Mouse (Mus musculus) ES-CJ7 (cell line): ENCODE measurements around the gene Ap2b1.

Experiments
- DNase-seq: peaks from one replicate; pipeline ENCODE4 v3.0.0; 2011; ENCODE audit warnings: low read depth, low spot score

Ap2b1 gene

GRCm38 (mm10) chr11:83397626-83398025 lies 98.8 kb downstream of the Ap2b1 start:
- DNase-seq = no peak

DNA sequence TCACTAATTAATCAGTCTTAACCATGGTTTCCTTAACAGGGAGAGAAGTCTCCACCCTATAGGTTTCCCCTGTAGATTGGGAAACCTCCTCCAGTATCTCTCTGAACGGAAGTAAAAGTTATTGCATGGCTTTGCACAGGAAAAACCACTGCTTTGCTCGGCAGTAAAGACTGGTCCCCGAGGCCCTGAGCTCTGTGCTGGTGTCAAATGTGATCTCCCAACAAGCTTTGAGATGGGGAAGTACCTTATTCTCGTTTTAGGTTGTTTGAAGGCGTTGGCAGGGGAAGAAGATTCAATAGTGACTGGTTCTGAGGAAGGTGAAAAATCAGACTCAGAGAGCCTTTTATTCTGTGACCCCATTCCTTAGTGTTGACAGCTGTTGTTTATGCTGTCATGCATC lies 99.9 kb downstream of the Ap2b1 start:
- no peak for DNase-seq

GRCm38 (mm10) chr11:83403787-83404186 lies 105.0 kb downstream of the Ap2b1 start:
- no peak for DNase-seq

- DNase-seq = no peak
Observed at GRCm38 (mm10) chr11:83406391-83406790, 107.6 kb downstream of the Ap2b1 start.

DNA sequence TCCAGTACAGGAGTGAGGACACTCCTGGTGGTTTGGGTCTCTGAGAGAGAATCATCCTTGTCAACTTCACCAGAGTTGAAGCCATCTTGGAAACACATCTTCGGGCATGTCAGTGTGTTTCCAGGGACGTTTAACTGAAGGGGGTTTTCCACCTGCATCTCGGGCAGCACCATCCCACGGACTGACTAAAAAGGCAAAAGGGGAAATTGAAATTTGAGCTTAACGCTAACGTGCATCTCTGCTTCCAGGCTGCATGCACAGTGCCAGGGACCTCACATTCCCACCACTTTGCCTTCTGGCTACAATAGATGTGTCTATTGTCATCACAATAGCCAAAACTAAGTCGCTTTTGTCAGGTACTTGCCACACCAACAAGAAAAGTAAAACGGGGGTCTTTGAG lies 109.4 kb downstream of the Ap2b1 start:
- no peak for DNase-seq

DNA sequence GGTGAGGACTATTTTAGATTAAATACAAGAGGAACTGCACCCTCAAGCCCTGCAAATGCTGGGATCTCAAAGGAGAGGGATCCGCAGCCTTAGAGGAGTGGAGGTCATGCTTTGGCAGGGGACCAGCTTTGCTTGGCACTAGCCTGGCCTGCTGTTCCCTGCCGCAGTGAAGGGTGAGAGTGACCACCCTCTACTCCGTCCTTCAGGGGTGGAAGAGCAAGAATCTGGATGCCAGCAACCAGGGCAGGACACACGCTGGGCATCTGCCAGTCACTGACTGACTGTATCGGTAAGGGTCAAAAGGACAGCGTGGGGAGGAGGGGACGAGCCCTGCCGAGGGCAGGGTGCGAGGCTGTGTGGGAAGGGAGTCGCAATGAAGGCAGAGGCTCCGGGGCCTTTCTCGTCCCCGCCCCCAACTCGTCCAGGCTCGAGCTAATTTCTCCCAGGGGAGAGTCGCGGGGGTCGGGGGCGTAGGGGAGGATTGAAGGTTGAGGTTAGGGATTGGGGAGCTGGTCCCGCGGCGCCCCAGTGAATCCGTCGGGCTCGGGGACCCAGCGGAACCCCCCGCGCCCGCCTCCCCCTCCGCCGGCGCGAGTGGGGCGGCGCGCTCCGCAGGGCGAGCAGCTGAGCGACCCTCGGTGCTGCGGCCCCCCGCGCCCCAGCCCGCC lies 110.4 kb downstream of the Ap2b1 start, which contains the start of gene Rasl10b:
Gene Rasl10b (plus strand): TSS at position 51 of the 668 bp plus-strand sequence.
- DNase-seq = peak; percentile 36

GRCm38 (mm10) chr11:83409792-83410291 lies 111.0 kb downstream of the Ap2b1 start:
- DNase-seq = no peak

- DNase-seq = no peak
Observed at GRCm38 (mm10) chr11:83410510-83410909, 111.7 kb downstream of the Ap2b1 start.

DNA sequence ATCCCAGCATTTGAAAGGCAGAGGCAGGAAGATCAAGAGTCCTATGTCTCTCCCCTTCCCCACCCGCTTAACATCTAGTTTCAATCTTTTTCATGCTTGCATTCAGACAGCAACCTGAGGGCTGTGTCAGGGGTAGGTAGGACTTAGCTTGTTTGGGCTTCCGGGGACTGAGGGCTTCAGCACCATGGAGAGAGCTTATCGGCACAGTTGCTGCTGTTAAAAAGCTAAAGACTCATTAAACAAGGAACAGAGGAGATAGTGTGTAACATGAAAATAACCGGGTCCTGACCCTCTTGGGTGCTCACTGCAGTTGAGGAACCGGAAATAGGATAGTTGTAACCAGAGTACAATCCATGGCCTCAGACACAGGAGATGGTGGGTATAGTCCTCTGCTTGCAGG lies 118.3 kb downstream of the Ap2b1 start:
- DNase-seq = peak; percentile 84

DNA sequence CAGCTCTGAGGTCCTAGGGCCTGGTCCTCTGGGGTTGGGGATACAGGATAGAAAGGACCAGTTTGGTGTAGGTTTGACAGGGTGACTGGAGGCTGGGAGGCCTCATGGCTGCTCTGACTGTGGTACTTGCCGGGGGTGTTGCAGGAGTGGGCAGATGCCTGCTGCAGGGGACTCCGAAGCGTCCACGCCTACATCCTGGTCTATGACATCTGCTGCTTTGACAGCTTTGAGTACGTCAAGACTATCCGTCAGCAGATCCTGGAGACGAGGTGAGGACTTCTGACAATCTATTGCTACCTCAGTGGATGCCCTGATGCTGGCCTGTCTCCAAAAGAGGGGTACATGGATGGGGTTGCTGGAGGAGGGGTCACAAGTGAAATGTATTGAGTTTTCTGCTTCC lies 118.9 kb downstream of the Ap2b1 start:
- no peak for DNase-seq

- peak; percentile 62 for DNase-seq
Observed at GRCm38 (mm10) chr11:83418566-83418965, 119.7 kb downstream of the Ap2b1 start.

- peak; percentile 37 for DNase-seq
Observed at GRCm38 (mm10) chr11:83420338-83420737, 121.5 kb downstream of the Ap2b1 start.

DNA sequence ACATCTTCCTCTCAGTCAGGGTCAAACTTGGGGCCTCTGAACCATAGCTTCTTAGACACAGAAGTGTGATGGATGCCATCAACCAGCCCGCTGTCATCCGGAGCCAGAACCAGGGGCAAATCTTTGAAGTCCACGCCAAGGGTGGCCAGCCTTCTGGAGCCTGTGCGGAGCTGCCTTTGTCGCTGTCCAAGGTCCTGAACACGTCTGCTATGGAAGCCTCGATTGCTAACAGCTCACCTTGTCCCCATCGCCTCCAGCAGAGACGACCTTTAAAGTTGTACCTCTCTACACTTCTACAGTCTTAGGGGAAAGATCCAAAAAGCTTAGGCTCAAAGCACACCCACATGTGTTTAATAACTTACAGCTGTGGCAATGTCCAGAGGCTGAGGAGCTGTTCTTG lies 122.5 kb downstream of the Ap2b1 start:
- peak; percentile 72 for DNase-seq

DNA sequence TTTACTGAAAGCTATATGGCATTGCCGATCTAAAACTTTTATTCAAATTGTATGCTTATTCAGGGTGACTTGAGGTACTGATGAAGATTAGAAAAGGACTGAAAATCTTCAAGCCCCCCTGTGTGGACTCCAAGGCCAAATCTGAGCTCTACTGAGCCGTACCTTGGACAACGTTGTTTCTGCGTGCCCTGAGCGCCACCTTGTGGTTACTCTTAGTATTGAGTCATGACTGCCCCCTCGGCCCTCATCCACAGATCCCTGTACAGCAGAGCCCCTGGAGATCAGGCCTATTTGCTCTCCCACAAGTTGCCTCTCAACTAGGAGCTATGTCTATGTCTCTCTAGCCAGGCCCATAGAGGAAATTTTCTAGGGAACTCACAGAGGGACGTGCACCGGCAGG lies 125.9 kb downstream of the Ap2b1 start:
- peak; percentile 75 for DNase-seq

GRCm38 (mm10) chr11:83426964-83427363 lies 128.1 kb downstream of the Ap2b1 start:
- no peak for DNase-seq

DNA sequence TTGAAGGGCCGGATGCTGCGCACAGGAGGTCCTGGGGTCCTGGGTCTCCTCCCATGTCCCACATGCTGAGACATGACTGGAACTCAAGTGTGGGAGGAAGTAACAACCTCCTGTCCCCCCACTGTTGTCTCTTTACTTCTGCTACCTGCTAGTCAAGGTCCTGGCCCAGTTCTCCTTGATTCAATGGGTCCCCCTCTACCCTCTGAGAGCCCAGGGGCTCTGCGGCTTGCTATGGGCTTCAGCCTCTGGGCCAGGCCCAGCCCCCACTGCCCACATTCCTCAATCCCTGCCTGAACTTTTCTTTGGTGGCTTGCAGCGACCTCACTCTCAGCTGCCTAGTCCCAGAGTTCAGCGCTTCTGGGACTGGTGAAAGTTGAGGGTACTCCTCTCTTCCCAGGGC lies 130.5 kb downstream of the Ap2b1 start, which contains the start of gene Gas2l2:
Gene Gas2l2 (minus strand): TSS at position 101 of the 400 bp plus-strand sequence.
- no peak for DNase-seq

DNA sequence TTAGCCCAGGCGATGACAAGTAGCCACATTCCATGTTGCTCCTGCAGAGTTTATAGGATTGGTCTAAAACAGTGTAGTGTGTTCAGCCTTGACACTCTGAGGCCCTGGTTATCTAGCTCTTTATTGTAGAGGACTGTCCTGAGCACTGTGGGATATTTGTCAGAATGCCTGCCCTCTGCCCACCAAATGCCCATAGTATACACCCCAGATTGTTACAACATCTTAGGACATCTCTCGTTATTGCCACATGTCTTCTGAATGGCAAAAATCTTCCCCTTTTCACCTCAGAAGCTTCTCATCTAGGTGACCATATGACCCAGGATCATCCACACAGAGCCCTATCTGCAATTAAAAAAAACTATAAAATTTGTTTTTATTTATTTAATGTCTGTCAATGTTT lies 133.7 kb downstream of the Ap2b1 start:
- no peak for DNase-seq

DNA sequence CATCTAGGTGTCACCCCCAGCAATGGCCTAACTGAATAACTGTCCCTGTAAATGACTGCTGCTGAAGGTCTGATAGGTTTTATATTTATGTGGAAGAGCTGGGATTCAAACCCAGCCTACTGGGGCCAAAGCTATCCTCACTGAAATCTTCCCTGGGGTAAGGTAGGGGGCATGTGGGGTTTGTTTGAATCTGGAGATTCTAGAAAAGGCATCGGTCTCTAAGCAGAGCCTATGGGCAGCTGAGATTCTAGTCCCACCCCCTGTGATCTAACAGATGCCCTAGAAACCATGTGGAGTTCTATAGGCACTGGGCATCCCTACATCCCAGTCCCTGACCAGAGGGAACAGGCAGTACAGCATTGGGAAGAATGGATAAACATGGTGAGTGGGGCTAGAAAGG lies 138.6 kb downstream of the Ap2b1 start, which contains the start of gene 1700020L24Rik:
Gene 1700020L24Rik (plus strand): TSS at position 301 of the 400 bp plus-strand sequence.
- DNase-seq = no peak

GRCm38 (mm10) chr11:83439426-83440060 lies 140.7 kb downstream of the Ap2b1 start:
- no peak for DNase-seq

DNA sequence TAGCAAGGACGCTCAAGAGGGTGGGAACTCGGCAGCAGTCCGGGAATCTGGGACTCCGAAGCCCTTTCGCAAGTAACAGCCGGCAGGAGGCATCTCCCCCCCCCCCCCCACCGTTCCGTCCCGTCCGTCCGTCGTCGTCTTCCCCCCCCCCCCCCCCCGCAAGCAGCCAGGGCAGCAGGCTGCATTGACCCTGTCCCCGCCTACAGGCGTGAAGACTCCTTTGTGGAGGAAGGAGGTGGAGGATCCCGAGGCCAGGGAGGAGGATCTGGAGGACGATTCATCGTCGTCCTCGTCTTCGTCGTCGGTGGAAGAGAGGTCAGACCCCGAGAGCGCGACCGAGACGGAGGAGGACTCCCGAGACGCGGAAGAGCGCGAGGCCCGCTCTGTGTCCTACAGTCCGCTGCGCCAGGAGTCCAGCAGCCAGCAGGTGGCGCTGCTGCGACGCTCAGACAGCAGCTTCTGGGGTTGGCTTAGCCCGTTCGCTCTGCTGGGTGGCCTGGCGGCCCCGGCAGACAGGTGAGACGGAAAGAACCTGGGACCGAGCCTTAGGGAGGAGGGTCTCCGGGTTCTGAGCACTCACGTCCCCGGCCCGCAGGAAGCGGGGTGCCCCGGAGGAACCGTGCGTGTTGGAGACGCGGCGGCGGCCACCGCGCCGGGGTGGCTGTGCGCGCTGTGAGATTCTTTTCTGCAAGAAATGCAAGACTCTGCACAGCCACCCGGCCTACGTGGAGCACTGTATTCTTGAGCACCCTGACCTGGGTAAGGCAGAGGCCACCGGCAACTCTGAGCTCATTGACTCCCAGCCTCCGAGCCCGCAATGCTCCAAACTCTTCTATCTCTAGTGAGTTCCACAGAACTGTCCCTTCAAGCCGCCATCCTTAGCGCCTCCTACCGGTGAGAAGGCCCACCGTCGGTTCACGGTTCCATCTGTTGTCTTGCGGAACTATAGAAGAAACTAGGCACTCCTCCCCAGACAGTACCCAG lies 141.5 kb downstream of the Ap2b1 start:
- DNase-seq = peak; percentile 94

- no peak for DNase-seq
Observed at GRCm38 (mm10) chr11:83441235-83441634, 142.4 kb downstream of the Ap2b1 start.
